Mouse (Mus musculus): ENCODE measurements around the gene Gstp3.

DNA sequence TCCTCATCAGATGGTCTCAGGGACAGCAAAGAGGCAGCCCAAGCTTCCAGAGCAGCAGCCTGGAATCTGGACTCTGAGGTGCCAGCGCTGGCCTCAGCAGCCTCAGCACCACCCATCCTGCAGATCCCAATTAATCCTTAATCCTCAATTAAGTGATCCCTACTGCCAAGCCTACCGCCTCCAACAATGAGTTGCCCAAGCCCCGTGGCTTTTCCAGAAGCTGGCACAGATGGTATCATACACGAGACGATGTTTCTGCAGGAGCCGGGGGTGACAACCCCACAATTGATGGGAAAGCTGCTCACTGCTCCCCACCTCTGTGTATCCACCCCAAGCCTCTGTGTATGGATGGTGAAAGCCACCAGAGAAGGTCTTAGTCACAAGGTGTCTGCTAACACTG is 29.8 kb upstream of the Gstp3 start:
- TF ChIP-seq POLR2A (IDR thresholded peaks at IDR 0.05; ENCODE audit: insufficient read depth, low read depth, low read length) (no peak), CTCF (IDR thresholded peaks at IDR 0.05) (no peak), EP300 (IDR thresholded peaks at IDR 0.05; ENCODE audit: insufficient read depth, low read depth, low read length) (no peak)

Measured in heart, adult 2 months (tissue).